Mouse (Mus musculus) hindbrain, embryonic 11.5 days (tissue): ENCODE data around the gene Ier3. TPM values are rescaled to one million over a fixed set of nuclear protein-coding genes. Genes with fewer than 3 reads are reported as not detected.
A peak's percentile ranks its signal among the peaks of the same experiment; 100 is the strongest.

Experiments used
- ATAC-seq: fragments of 200-750 bp; cut with Nextera tagmentation; 2 replicates; pipeline ENCODE4 v1.8.0; 2017; ENCODE audit warnings: mild to moderate bottlenecking, moderate TSS enrichment, moderate library complexity; ENCODE audit not compliant: low FRiP score
- DNase-seq: peaks from one replicate; pipeline ENCODE4 v3.0.0-alpha.2; 2015; ENCODE audit warnings: low spot score
- H3K27ac ChIP-seq: fragments of 300-500 bp; sonication (generic); 2 replicates; pipeline ENCODE4 v1.5.1; 2014; ENCODE audit warnings: mild to moderate bottlenecking, low read depth, low read length
- H3K27me3 ChIP-seq: fragments of 300-500 bp; sonication (generic); 2 replicates; pipeline ENCODE4 v1.6.1; 2014; ENCODE audit warnings: mild to moderate bottlenecking, low read length, moderate library complexity, mixed read lengths; ENCODE audit not compliant: control insufficient read depth, insufficient read depth
- H3K36me3 ChIP-seq: fragments of 300-500 bp; sonication (generic); 2 replicates; pipeline ENCODE4 v1.6.1; 2014; ENCODE audit warnings: mild to moderate bottlenecking, low read length, moderate library complexity, mixed read lengths; ENCODE audit not compliant: control insufficient read depth, insufficient read depth
- H3K4me1 ChIP-seq: fragments of 300-500 bp; sonication (generic); replicated peaks from 2 replicates; pipeline ENCODE4 v1.6.1; 2014; ENCODE audit warnings: low read length, mixed read lengths; ENCODE audit not compliant: control insufficient read depth, insufficient read depth
- H3K4me2 ChIP-seq: fragments of 300-500 bp; sonication (generic); replicated peaks from 2 replicates; pipeline ENCODE4 v1.6.1; 2014; ENCODE audit warnings: mild to moderate bottlenecking, low read depth, low read length
- H3K4me3 ChIP-seq: fragments of 300-500 bp; sonication (generic); 2 replicates; pipeline ENCODE4 v1.5.1; 2014; ENCODE audit warnings: low read depth, low read length
- H3K9ac ChIP-seq: fragments of 300-500 bp; sonication (generic); 2 replicates; pipeline ENCODE4 v1.6.1; 2014; ENCODE audit warnings: low read depth, low read length
- H3K9me3 ChIP-seq: fragments of 300-500 bp; sonication (generic); 2 replicates; pipeline ENCODE4 v1.6.1; 2016; ENCODE audit warnings: low read length; ENCODE audit not compliant: control insufficient read depth
- WGBS: fragments of 180-500 bp; shearing (Covaris S2); extraction: QIAGEN DNeasy Blood & Tissue Kit; methylation state at CpG from one replicate; pipeline ENCODE4 v1.1.7; 2014; 5-methylcytosine and 5-hydroxymethylcytosine counted together
- polyA plus RNA-seq: library from polyadenylated mRNA; unstranded; fragments of >200 nt; fragmentation: Nextera tagmentation; extraction: Ambion mirVana; gene quantifications from 2 replicates; pipeline ENCODE4 v1.2.1, GENCODE M21; 2014

The Ier3 gene
- 3.6 and 4.0 TPM in 2 replicates for polyA plus RNA-seq

- Histone ChIP-seq H3K4me1 (0 out of 2 replicates have a peak, but pooled peaks cover 3% of the 10 kb centered on the region), H3K36me3 (no peaks in the 10 kb centered on the region), H3K27ac (no peak within 1 kb of the TSS), H3K9me3 (no peaks in the 10 kb centered on the region), H3K4me3 (peak within 1 kb of the TSS; percentile 58), H3K4me2 (peak within 1 kb of the TSS; percentile 90), H3K9ac (peak within 1 kb of the TSS; percentile 51), H3K27me3 (peaks cover 12% of the 10 kb centered on the region; the same call in 1 of the 2 replicates)
- under 1% methylated on average over 62 of the region's 62 CpGs for WGBS
- ATAC-seq, result no peak
- peak; percentile 67 for DNase-seq
Observed at GRCm38 (mm10) chr17:35821439-35822430, at the start of gene Ier3. Gene Ier3 (plus strand): TSS chr17:35821684.

- Histone ChIP-seq H3K36me3 (no peaks in the 10 kb centered on the region), H3K4me2 (no peak overlapping the region), H3K27me3 (no peaks in the 10 kb centered on the region), H3K9ac (no peak overlapping the region), H3K27ac (no peak overlapping the region), H3K9me3 (no peaks in the 10 kb centered on the region), H3K4me3 (no peak overlapping the region), H3K4me1 (no peaks in the 10 kb centered on the region)
- DNase-seq (peak; percentile 21), ATAC-seq (no peak)
- WGBS, result 67% methylated on average over 13 of the region's 13 CpGs
Observed at GRCm38 (mm10) chr17:35776811-35777609, 44.5 kb upstream of the Ier3 start.

- Histone ChIP-seq H3K27ac (no peak overlapping the region), H3K4me2 (no peak overlapping the region), H3K4me1 (no peaks in the 10 kb centered on the region), H3K9ac (no peak overlapping the region), H3K9me3 (no peaks in the 10 kb centered on the region), H3K4me3 (no peak overlapping the region), H3K36me3 (no peaks in the 10 kb centered on the region), H3K27me3 (no peaks in the 10 kb centered on the region)
- DNase-seq (no peak), ATAC-seq (no peak)
- 83% methylated on average over 6 of the region's 6 CpGs for WGBS
Observed at GRCm38 (mm10) chr17:35778965-35779364, 42.5 kb upstream of the Ier3 start.

- 72% methylated on average over 10 of the region's 10 CpGs for WGBS
- ATAC-seq, result no peak
Observed at GRCm38 (mm10) chr17:35779466-35780205, 41.8 kb upstream of the Ier3 start.

GRCm38 (mm10) chr17:35780362-35780761 is 41.1 kb upstream of the Ier3 start:
- Histone ChIP-seq H3K4me1 (no peaks in the 10 kb centered on the region), H3K27ac (no peak overlapping the region), H3K9ac (no peak overlapping the region), H3K27me3 (no peaks in the 10 kb centered on the region), H3K4me3 (no peak overlapping the region), H3K36me3 (no peaks in the 10 kb centered on the region), H3K9me3 (no peaks in the 10 kb centered on the region), H3K4me2 (no peak overlapping the region)
- ATAC-seq, result no peak
- DNase-seq, result no peak
- WGBS, result 98% methylated on average over 7 of the region's 7 CpGs

More at GRCm38 (mm10) chr17:35779466-35780205, 41.8 kb upstream of the Ier3 start:
- DNase-seq, result no peak
- no peaks in the 10 kb centered on the region for H3K4me1 ChIP-seq
- no peak overlapping the region for H3K4me2 ChIP-seq
- H3K27me3 ChIP-seq, result no peaks in the 10 kb centered on the region
- no peak overlapping the region for H3K4me3 ChIP-seq
- no peaks in the 10 kb centered on the region for H3K36me3 ChIP-seq
- H3K27ac ChIP-seq, result no peak overlapping the region
- H3K9ac ChIP-seq, result no peak overlapping the region
- H3K9me3 ChIP-seq, result no peaks in the 10 kb centered on the region

- DNase-seq, result peak; percentile 50
Observed at GRCm38 (mm10) chr17:35782398-35782797, 39.1 kb upstream of the Ier3 start.

GRCm38 (mm10) chr17:35782924-35783323 is 38.6 kb upstream of the Ier3 start:
- H3K36me3 ChIP-seq, result no peaks in the 10 kb centered on the region
- H3K27me3 ChIP-seq, result no peaks in the 10 kb centered on the region
- WGBS, result 91% methylated on average over 5 of the region's 5 CpGs
- no peak overlapping the region for H3K27ac ChIP-seq
- no peak overlapping the region for H3K9ac ChIP-seq
- H3K9me3 ChIP-seq, result no peaks in the 10 kb centered on the region
- H3K4me2 ChIP-seq, result no peak overlapping the region
- H3K4me1 ChIP-seq, result no peaks in the 10 kb centered on the region
- DNase-seq (no peak), ATAC-seq (no peak)
- no peak overlapping the region for H3K4me3 ChIP-seq

More at GRCm38 (mm10) chr17:35782398-35782797, 39.1 kb upstream of the Ier3 start:
- H3K27me3 ChIP-seq, result no peaks in the 10 kb centered on the region
- H3K4me3 ChIP-seq, result no peak overlapping the region
- ATAC-seq, result no peak
- no peak overlapping the region for H3K4me2 ChIP-seq
- H3K9ac ChIP-seq, result no peak overlapping the region
- no peaks in the 10 kb centered on the region for H3K9me3 ChIP-seq
- H3K36me3 ChIP-seq, result no peaks in the 10 kb centered on the region
- WGBS, result 69% methylated on average over 2 of the region's 2 CpGs
- no peak overlapping the region for H3K27ac ChIP-seq
- H3K4me1 ChIP-seq, result no peaks in the 10 kb centered on the region

GRCm38 (mm10) chr17:35783944-35784343 is 37.5 kb upstream of the Ier3 start:
- Histone ChIP-seq H3K4me1 (no peaks in the 10 kb centered on the region), H3K27ac (no peak overlapping the region), H3K27me3 (no peaks in the 10 kb centered on the region), H3K36me3 (no peaks in the 10 kb centered on the region), H3K4me2 (no peak overlapping the region), H3K9ac (no peak overlapping the region), H3K4me3 (no peak overlapping the region), H3K9me3 (no peaks in the 10 kb centered on the region)
- ATAC-seq (no peak), DNase-seq (no peak)
- WGBS, result 77% methylated on average over 6 of the region's 6 CpGs
